Mouse (Mus musculus): ENCODE results near the gene Synj1. TPM values are rescaled to one million over a fixed set of nuclear protein-coding genes. Genes with fewer than 3 reads are reported as not detected.

Gene Synj1
- total and polyA plus RNA-seq, 3 experiments: 4.6 to 20.7 (median 8.1) TPM

GRCm38 (mm10) chr16:91001098-91001497 is 10.0 kb downstream of the Synj1 start:
- peaks cover 0 to 11% of the 10 kb centered on the region in 2 experiments for H3K36me3 ChIP-seq (replicated peaks in 1 of 2; ENCODE audit: control insufficient read depth in 1 of 2, insufficient read depth in 1 of 2, low read length in 1 of 2)
- dilution Hi-C loops (cut with MboI; ENCODE audit: extremely low pct_ligation_motif_present, extremely low pct_unique_long_range_greater_than_20kb, low sequenced_read_pairs) (no loop called here), in situ Hi-C loops (cut with MboI; ENCODE audit: low pct_ligation_motif_present, low pct_unique_long_range_greater_than_20kb, low sequenced_read_pairs) (no loop called here)
- no peak overlapping the region for H3K4me3 ChIP-seq (replicated peaks in 1 of 3; ENCODE audit: low read depth in 2 of 3, low read length in 2 of 3, poor library complexity in 1 of 3)
- TF ChIP-seq TCF12 (IDR thresholded peaks at IDR 0.05; ENCODE audit: low read depth, low read length) (no peak), ETS1 (conservative IDR thresholded peaks at IDR 0.05; ENCODE audit: low read depth, low read length) (0 out of 2 replicates have a peak, but pooled peaks have one; percentile 8), TBP (conservative IDR thresholded peaks at IDR 0.05; ENCODE audit: low read depth, low read length) (no peak), NELFE (IDR thresholded peaks at IDR 0.05; ENCODE audit: low read depth, low read length) (no peak)
- H3K79me2 ChIP-seq (replicated peaks; ENCODE audit: control insufficient read depth, extremely low read depth, insufficient read depth, poor library complexity, severe bottlenecking): no peaks in the 10 kb centered on the region
- peaks cover 12% of the 10 kb centered on the region for H3K27me3 ChIP-seq (replicated peaks)
- peaks cover 7 to 32% of the 10 kb centered on the region in 2 experiments for H3K4me1 ChIP-seq (ENCODE audit: control insufficient read depth in 1 of 2, insufficient read depth in 2 of 2)
- DNase-seq (ENCODE audit: extremely low read depth): peak; percentile 48
- no peak overlapping the region for H3K27ac ChIP-seq (ENCODE audit: insufficient read depth, low read depth)
- no peak overlapping the region for H3K9ac ChIP-seq (ENCODE audit: insufficient read depth, low read depth)
- H3K9me3 ChIP-seq (replicated peaks; ENCODE audit: low read length): peaks cover 3% of the 10 kb centered on the region
- H3K4me2 ChIP-seq (ENCODE audit: insufficient read depth, low read depth, poor library complexity, severe bottlenecking): no peak overlapping the region

- dilution Hi-C loops (cut with MboI; ENCODE audit: extremely low pct_ligation_motif_present, extremely low pct_unique_long_range_greater_than_20kb, low sequenced_read_pairs): no loop called here
- H3K36me3 ChIP-seq (replicated peaks in 1 of 2; ENCODE audit: control insufficient read depth in 1 of 2, insufficient read depth in 1 of 2, low read length in 1 of 2): peaks cover 0 to 7% of the 10 kb centered on the region in 2 experiments
- peaks cover 9 to 40% of the 10 kb centered on the region in 2 experiments for H3K4me1 ChIP-seq (ENCODE audit: control insufficient read depth in 1 of 2, insufficient read depth in 2 of 2)
- no peak for TF ChIP-seq UBTF (IDR thresholded peaks at IDR 0.05; ENCODE audit: low read depth, low read length)
- TF ChIP-seq RCOR1 (conservative IDR thresholded peaks at IDR 0.05; ENCODE audit: low read depth, low read length): no peak
- no peak for TF ChIP-seq CHD2 (IDR thresholded peaks at IDR 0.05; ENCODE audit: low read length)
- no peak for TF ChIP-seq E2F4 (IDR thresholded peaks at IDR 0.05; ENCODE audit: insufficient replicate concordance, low read depth, low read length)
- TF ChIP-seq MYC (IDR thresholded peaks at IDR 0.05; ENCODE audit: low read depth, low read length): 0 out of 2 replicates have a peak, but pooled peaks have one; percentile 41
- peak; percentile 68; the same call in 1 of the 2 replicates for TF ChIP-seq EP300 (IDR thresholded peaks at IDR 0.05; ENCODE audit: low read length)
- TF ChIP-seq BHLHE40 (IDR thresholded peaks at IDR 0.05; ENCODE audit: low read depth, low read length): peak; percentile 64
- peak; percentile 88 for TF ChIP-seq MAFK (IDR thresholded peaks at IDR 0.05; ENCODE audit: insufficient replicate concordance, low read length)
- no peak overlapping the region for H3K4me3 ChIP-seq (replicated peaks in 1 of 3; ENCODE audit: low read depth in 2 of 3, low read length in 2 of 3, poor library complexity in 1 of 3)
- no peaks in the 10 kb centered on the region for H3K79me2 ChIP-seq (replicated peaks; ENCODE audit: control insufficient read depth, extremely low read depth, insufficient read depth, poor library complexity, severe bottlenecking)
- no peak overlapping the region for H3K9ac ChIP-seq (ENCODE audit: insufficient read depth, low read depth)
- no peak overlapping the region for H3K27ac ChIP-seq (ENCODE audit: insufficient read depth, low read depth)
- peak; percentile 84 for DNase-seq (ENCODE audit: extremely low read depth)
- in situ Hi-C loops (cut with MboI; ENCODE audit: low pct_ligation_motif_present, low pct_unique_long_range_greater_than_20kb, low sequenced_read_pairs): no loop called here
- H3K27me3 ChIP-seq (replicated peaks): peaks cover 12% of the 10 kb centered on the region
- H3K9me3 ChIP-seq (replicated peaks; ENCODE audit: low read length): peaks cover 3% of the 10 kb centered on the region
- no peak overlapping the region for H3K4me2 ChIP-seq (ENCODE audit: insufficient read depth, low read depth, poor library complexity, severe bottlenecking)
Observed at GRCm38 (mm10) chr16:90999827-91000226, 11.3 kb downstream of the Synj1 start.

GRCm38 (mm10) chr16:90997822-90998221 is 13.3 kb downstream of the Synj1 start:
- Histone ChIP-seq H3K27me3 (replicated peaks) (peaks cover 12% of the 10 kb centered on the region), H3K4me3 (replicated peaks in 1 of 3; ENCODE audit: low read depth in 2 of 3, low read length in 2 of 3, poor library complexity in 1 of 3) (no peak overlapping the region), H3K4me2 (ENCODE audit: insufficient read depth, low read depth, poor library complexity, severe bottlenecking) (no peak overlapping the region), H3K27ac (ENCODE audit: insufficient read depth, low read depth) (no peak overlapping the region), H3K36me3 (replicated peaks in 1 of 2; ENCODE audit: control insufficient read depth in 1 of 2, insufficient read depth in 1 of 2, low read length in 1 of 2) (peaks cover 4 to 7% of the 10 kb centered on the region in 2 experiments), H3K79me2 (replicated peaks; ENCODE audit: control insufficient read depth, extremely low read depth, insufficient read depth, poor library complexity, severe bottlenecking) (no peaks in the 10 kb centered on the region), H3K9me3 (replicated peaks; ENCODE audit: low read length) (no peaks in the 10 kb centered on the region), H3K9ac (ENCODE audit: insufficient read depth, low read depth) (no peak overlapping the region), H3K4me1 (ENCODE audit: control insufficient read depth in 1 of 2, insufficient read depth in 2 of 2) (peaks cover 9 to 40% of the 10 kb centered on the region in 2 experiments)
- TF ChIP-seq JUN (IDR thresholded peaks at IDR 0.05; ENCODE audit: insufficient read depth, low read depth, low read length) (no peak), MEF2A (IDR thresholded peaks at IDR 0.05; ENCODE audit: borderline replicate concordance, low read depth, low read length) (no peak), KAT2A (IDR thresholded peaks at IDR 0.05; ENCODE audit: insufficient replicate concordance, low read length) (no peak), CHD1 (IDR thresholded peaks at IDR 0.05; ENCODE audit: low read depth, low read length) (no peak), MAZ (IDR thresholded peaks at IDR 0.05; ENCODE audit: low read depth, low read length) (no peak), BHLHE40 (IDR thresholded peaks at IDR 0.05; ENCODE audit: low read depth, low read length) (no peak), SMC3 (IDR thresholded peaks at IDR 0.05; ENCODE audit: low read depth, low read length) (no peak), USF1 (IDR thresholded peaks at IDR 0.05; ENCODE audit: low read depth, low read length) (no peak)
- in situ Hi-C loops (cut with MboI; ENCODE audit: low pct_ligation_motif_present, low pct_unique_long_range_greater_than_20kb, low sequenced_read_pairs): no loop called here
- dilution Hi-C loops (cut with MboI; ENCODE audit: extremely low pct_ligation_motif_present, extremely low pct_unique_long_range_greater_than_20kb, low sequenced_read_pairs): no loop called here
- no peak for DNase-seq (ENCODE audit: extremely low read depth)
